Mouse (Mus musculus) forebrain, embryonic 11.5 days (tissue): ENCODE measurements at regions not wholly inside any gene's neighbourhood (a gene's known extent, or its start where the extent isn't known, plus 50 kb on each side); places are given as distances from the start of the nearest gene placed in this dataset.

Experiments
- ATAC-seq: fragments of 200-750 bp; cut with Nextera tagmentation; replicated peaks from 2 replicates; pipeline ENCODE4 v1.8.0; 2017; ENCODE audit warnings: moderate TSS enrichment; ENCODE audit not compliant: low FRiP score
- DNase-seq: peaks from one replicate; pipeline ENCODE4 v3.0.0-alpha.2; 2017; ENCODE audit warnings: low spot score
- H3K27ac ChIP-seq: fragments of 300-500 bp; sonication (generic); 2 replicates; pipeline ENCODE4 v1.5.1; 2014; ENCODE audit warnings: low read depth, low read length
- H3K27me3 ChIP-seq: fragments of 300-500 bp; sonication (generic); 2 replicates; pipeline ENCODE4 v1.6.1; 2014; ENCODE audit warnings: mild to moderate bottlenecking, low read length, mixed read lengths; ENCODE audit not compliant: control insufficient read depth, insufficient read depth
- H3K36me3 ChIP-seq: fragments of 300-500 bp; sonication (generic); 2 replicates; pipeline ENCODE4 v1.6.1; 2014; ENCODE audit warnings: mild to moderate bottlenecking, low read length, moderate library complexity, mixed read lengths; ENCODE audit not compliant: control insufficient read depth, insufficient read depth
- H3K4me1 ChIP-seq: fragments of 300-500 bp; sonication (generic); replicated peaks from 2 replicates; pipeline ENCODE4 v1.6.1; 2014; ENCODE audit warnings: low read length, mixed read lengths; ENCODE audit not compliant: control insufficient read depth, insufficient read depth
- H3K4me2 ChIP-seq: fragments of 300-500 bp; sonication (generic); 2 replicates; pipeline ENCODE4 v1.6.1; 2014; ENCODE audit warnings: low read depth, mild to moderate bottlenecking, low read length, moderate library complexity, mixed read lengths; ENCODE audit not compliant: severe bottlenecking
- H3K4me3 ChIP-seq: fragments of 300-500 bp; sonication (generic); 2 replicates; pipeline ENCODE4 v1.5.1; 2014; ENCODE audit warnings: low read depth, low read length
- H3K9ac ChIP-seq: fragments of 300-500 bp; sonication (generic); 2 replicates; pipeline ENCODE4 v1.6.1; 2014; ENCODE audit warnings: low read length
- H3K9me3 ChIP-seq: fragments of 300-500 bp; sonication (generic); 2 replicates; pipeline ENCODE4 v1.6.1; 2016; ENCODE audit warnings: low read length, mixed read lengths; ENCODE audit not compliant: control insufficient read depth
- WGBS: fragments of 180-500 bp; shearing (Covaris S2); extraction: QIAGEN DNeasy Blood & Tissue Kit; methylation state at CpG from one replicate; pipeline ENCODE4 v1.1.7; 2014; 5-methylcytosine and 5-hydroxymethylcytosine counted together

DNA sequence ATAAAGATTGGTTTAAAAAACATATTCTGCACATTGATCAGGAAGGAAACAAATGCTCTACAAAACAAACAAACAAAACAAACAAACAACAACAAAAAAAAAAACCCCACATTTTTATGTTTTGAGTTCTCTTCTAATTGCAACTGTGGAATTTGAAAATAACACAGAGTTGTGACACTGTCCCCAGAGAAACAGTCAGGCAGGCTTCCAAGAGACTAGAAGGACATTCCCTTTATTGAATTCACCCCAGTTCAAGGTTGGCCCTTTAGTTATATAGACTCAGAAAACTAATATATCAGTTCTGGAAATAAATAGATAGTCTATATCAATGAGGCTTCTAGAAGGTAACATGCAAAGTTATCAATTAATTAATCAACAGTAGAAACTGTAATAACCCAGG is 495.4 kb upstream of the Tusc1 start:
- Histone ChIP-seq H3K27me3 (no peaks in the 10 kb centered on the region), H3K36me3 (no peaks in the 10 kb centered on the region), H3K4me1 (no peaks in the 10 kb centered on the region), H3K27ac (no peak overlapping the region), H3K9ac (no peak overlapping the region), H3K4me2 (no peak overlapping the region), H3K9me3 (no peaks in the 10 kb centered on the region), H3K4me3 (no peak overlapping the region)
- ATAC-seq (no peak), DNase-seq (no peak)

GRCm38 (mm10) chr4:93793104-93793503 is 457.8 kb upstream of the Tusc1 start:
- H3K4me2 ChIP-seq: no peak overlapping the region
- no peaks in the 10 kb centered on the region for H3K4me1 ChIP-seq
- no peak overlapping the region for H3K9ac ChIP-seq
- no peaks in the 10 kb centered on the region for H3K27me3 ChIP-seq
- WGBS: 90% methylated on average over 1 of the region's 1 CpGs
- DNase-seq (no peak), ATAC-seq (no peak)
- no peak overlapping the region for H3K4me3 ChIP-seq
- H3K9me3 ChIP-seq: no peaks in the 10 kb centered on the region
- no peak overlapping the region for H3K27ac ChIP-seq
- H3K36me3 ChIP-seq: no peaks in the 10 kb centered on the region

DNA sequence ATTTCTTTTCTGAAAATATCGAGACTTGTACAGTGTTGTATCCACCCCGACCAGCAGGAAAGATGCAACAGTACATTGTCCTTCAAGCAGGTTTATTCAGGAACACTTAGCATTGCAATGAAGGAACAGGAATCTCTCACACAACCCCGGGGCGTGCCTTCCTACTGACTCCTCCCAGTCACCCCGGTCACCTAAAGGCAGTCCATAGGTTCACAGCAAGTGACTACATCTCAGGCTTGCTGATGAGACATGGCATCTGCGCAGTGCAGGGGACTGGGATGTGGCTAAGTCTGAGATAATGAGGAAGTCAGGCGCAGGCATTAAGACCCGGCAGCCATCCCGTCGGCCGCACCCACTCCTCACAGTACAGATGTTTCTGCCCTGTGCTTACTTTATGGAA is 454.8 kb upstream of the Tusc1 start:
- Histone ChIP-seq H3K27me3 (no peaks in the 10 kb centered on the region), H3K36me3 (no peaks in the 10 kb centered on the region), H3K9ac (no peak overlapping the region), H3K4me1 (no peaks in the 10 kb centered on the region), H3K4me2 (no peak overlapping the region), H3K9me3 (no peaks in the 10 kb centered on the region), H3K27ac (no peak overlapping the region), H3K4me3 (no peak overlapping the region)
- DNase-seq: no peak
- no peak for ATAC-seq
- WGBS: 75% methylated on average over 11 of the region's 11 CpGs

GRCm38 (mm10) chr4:93754497-93754896 is 419.2 kb upstream of the Tusc1 start:
- no peak overlapping the region for H3K4me3 ChIP-seq
- H3K4me2 ChIP-seq: no peak overlapping the region
- H3K27ac ChIP-seq: no peak overlapping the region
- H3K9me3 ChIP-seq: no peaks in the 10 kb centered on the region
- WGBS: 69% methylated on average over 2 of the region's 2 CpGs
- ATAC-seq (peak; percentile 69), DNase-seq (no peak)
- no peaks in the 10 kb centered on the region for H3K36me3 ChIP-seq
- H3K4me1 ChIP-seq: no peaks in the 10 kb centered on the region
- no peaks in the 10 kb centered on the region for H3K27me3 ChIP-seq
- no peak overlapping the region for H3K9ac ChIP-seq

- ATAC-seq (no peak), DNase-seq (no peak)
- Histone ChIP-seq H3K36me3 (no peaks in the 10 kb centered on the region), H3K27ac (no peak overlapping the region), H3K4me2 (no peak overlapping the region), H3K9ac (no peak overlapping the region), H3K4me3 (no peak overlapping the region), H3K9me3 (no peaks in the 10 kb centered on the region), H3K27me3 (no peaks in the 10 kb centered on the region), H3K4me1 (no peaks in the 10 kb centered on the region)
- 81% methylated on average over 2 of the region's 2 CpGs for WGBS
Measured at GRCm38 (mm10) chr4:93746326-93746725, 411.0 kb upstream of the Tusc1 start.

- H3K4me3 ChIP-seq: no peak overlapping the region
- H3K4me2 ChIP-seq: no peak overlapping the region
- H3K36me3 ChIP-seq: no peaks in the 10 kb centered on the region
- no peaks in the 10 kb centered on the region for H3K4me1 ChIP-seq
- no peaks in the 10 kb centered on the region for H3K9me3 ChIP-seq
- WGBS: 75% methylated on average over 3 of the region's 3 CpGs
- no peak overlapping the region for H3K27ac ChIP-seq
- no peak for DNase-seq
- no peaks in the 10 kb centered on the region for H3K27me3 ChIP-seq
- no peak overlapping the region for H3K9ac ChIP-seq
- ATAC-seq: no peak
Measured at GRCm38 (mm10) chr4:93713711-93714110, 378.4 kb upstream of the Tusc1 start.

GRCm38 (mm10) chr4:93676403-93677039 is 341.2 kb upstream of the Tusc1 start:
- ATAC-seq: no peak
- no peak for DNase-seq
- H3K27ac ChIP-seq: no peak overlapping the region
- no peak overlapping the region for H3K4me2 ChIP-seq
- no peak overlapping the region for H3K9ac ChIP-seq
- H3K9me3 ChIP-seq: no peaks in the 10 kb centered on the region
- WGBS: 77% methylated on average over 8 of the region's 8 CpGs
- no peaks in the 10 kb centered on the region for H3K36me3 ChIP-seq
- H3K27me3 ChIP-seq: no peaks in the 10 kb centered on the region
- no peaks in the 10 kb centered on the region for H3K4me1 ChIP-seq
- H3K4me3 ChIP-seq: no peak overlapping the region

- H3K4me2 ChIP-seq: no peak overlapping the region
- no peak for DNase-seq
- WGBS: 81% methylated on average over 6 of the region's 6 CpGs
- no peak for ATAC-seq
- H3K27me3 ChIP-seq: no peaks in the 10 kb centered on the region
- no peak overlapping the region for H3K27ac ChIP-seq
- no peak overlapping the region for H3K9ac ChIP-seq
- H3K9me3 ChIP-seq: no peaks in the 10 kb centered on the region
- no peak overlapping the region for H3K4me3 ChIP-seq
- no peaks in the 10 kb centered on the region for H3K4me1 ChIP-seq
- H3K36me3 ChIP-seq: no peaks in the 10 kb centered on the region
Measured at GRCm38 (mm10) chr4:93675739-93676402, 340.6 kb upstream of the Tusc1 start.

GRCm38 (mm10) chr4:93669050-93669449 is 333.7 kb upstream of the Tusc1 start:
- Histone ChIP-seq H3K27ac (no peak overlapping the region), H3K36me3 (no peaks in the 10 kb centered on the region), H3K4me2 (no peak overlapping the region), H3K9me3 (no peaks in the 10 kb centered on the region), H3K4me3 (no peak overlapping the region), H3K27me3 (no peaks in the 10 kb centered on the region), H3K9ac (no peak overlapping the region), H3K4me1 (no peaks in the 10 kb centered on the region)
- no peak for ATAC-seq
- DNase-seq: no peak
